Mouse (Mus musculus): ENCODE results near the gene Rpusd4. TPM values are rescaled to one million over a fixed set of nuclear protein-coding genes. Genes with fewer than 3 reads are reported as not detected.

Rpusd4 gene
- total RNA-seq, 2 experiments from 2014 or later, result 11.8 to 12.0 TPM

Other genes starting within 250 kb of the Rpusd4 start
- gene St3gal4, start 148.6 kb upstream of the Rpusd4 start, total RNA-seq (2021), result 10 to 100 TPM; 25.0 to 25.7 TPM
- gene Dcps, start 91.8 kb upstream of the Rpusd4 start, total RNA-seq (2021), result 10 to 100 TPM; 21.1 to 21.4 TPM
- 10 to 100 TPM; 62.7 to 68.3 TPM for gene Srpr, start 67.7 kb upstream of the Rpusd4 start, total RNA-seq (2021)
- 1 to 10 TPM; 1.5 to 2.4 TPM for gene Tirap, start 67.6 kb upstream of the Rpusd4 start, total RNA-seq (2021)
- gene Foxred1, start 56.8 kb upstream of the Rpusd4 start, total RNA-seq (2021), result 10 to 100 TPM; 35.6 to 39.1 TPM
- 10 to 100 TPM; 28.7 to 33.9 TPM for gene Fam118b, start 60 bp upstream of the Rpusd4 start, total RNA-seq (2021)
- gene Cdon, start 153.3 kb downstream of the Rpusd4 start, total RNA-seq (2021), result 10 to 100 TPM; 11.7 to 12.2 TPM